Mouse (Mus musculus): ENCODE data around the gene Hoxa7.

- TF ChIP-seq GATA1 (IDR thresholded peaks at IDR 0.05; ENCODE audit: low read depth, low read length) (no peak), CTCF (IDR thresholded peaks at IDR 0.05 in 2 of 3, conservative IDR thresholded peaks at IDR 0.05 in 1 of 3; ENCODE audit: control insufficient read depth in 1 of 3, insufficient read depth in 1 of 3, low read depth in 2 of 3, low read length in 3 of 3, poor library complexity in 1 of 3, severe bottlenecking in 1 of 3) (no peak), MEF2A (IDR thresholded peaks at IDR 0.05; ENCODE audit: extremely low read depth, insufficient replicate concordance, low read depth, low read length, poor library complexity, severe bottlenecking) (no peak), NRF1 (IDR thresholded peaks at IDR 0.05; ENCODE audit: insufficient read depth, low read depth, low read length, poor library complexity, severe bottlenecking) (no peak), EP300 (IDR thresholded peaks at IDR 0.05; ENCODE audit: low read depth in 1 of 2, low read length in 2 of 2) (no peak), USF2 (IDR thresholded peaks at IDR 0.05; ENCODE audit: borderline replicate concordance in 1 of 2, insufficient read depth in 1 of 2, low read depth in 1 of 2, low read length in 2 of 2) (no peak), E2F4 (IDR thresholded peaks at IDR 0.05; ENCODE audit: borderline replicate concordance, low read depth, low read length) (no peak), ETS1 (IDR thresholded peaks at IDR 0.05; ENCODE audit: low read depth, low read length) (no peak), ZNF384 (IDR thresholded peaks at IDR 0.05; ENCODE audit: low read depth, low read length) (no peak)
Measured at GRCm38 (mm10) chr6:52178918-52179665, 42.6 kb downstream of the Hoxa7 start.
